Mouse (Mus musculus): Measurements from ENCODE around the gene Zfp952.

Gene Zfp952

DNA sequence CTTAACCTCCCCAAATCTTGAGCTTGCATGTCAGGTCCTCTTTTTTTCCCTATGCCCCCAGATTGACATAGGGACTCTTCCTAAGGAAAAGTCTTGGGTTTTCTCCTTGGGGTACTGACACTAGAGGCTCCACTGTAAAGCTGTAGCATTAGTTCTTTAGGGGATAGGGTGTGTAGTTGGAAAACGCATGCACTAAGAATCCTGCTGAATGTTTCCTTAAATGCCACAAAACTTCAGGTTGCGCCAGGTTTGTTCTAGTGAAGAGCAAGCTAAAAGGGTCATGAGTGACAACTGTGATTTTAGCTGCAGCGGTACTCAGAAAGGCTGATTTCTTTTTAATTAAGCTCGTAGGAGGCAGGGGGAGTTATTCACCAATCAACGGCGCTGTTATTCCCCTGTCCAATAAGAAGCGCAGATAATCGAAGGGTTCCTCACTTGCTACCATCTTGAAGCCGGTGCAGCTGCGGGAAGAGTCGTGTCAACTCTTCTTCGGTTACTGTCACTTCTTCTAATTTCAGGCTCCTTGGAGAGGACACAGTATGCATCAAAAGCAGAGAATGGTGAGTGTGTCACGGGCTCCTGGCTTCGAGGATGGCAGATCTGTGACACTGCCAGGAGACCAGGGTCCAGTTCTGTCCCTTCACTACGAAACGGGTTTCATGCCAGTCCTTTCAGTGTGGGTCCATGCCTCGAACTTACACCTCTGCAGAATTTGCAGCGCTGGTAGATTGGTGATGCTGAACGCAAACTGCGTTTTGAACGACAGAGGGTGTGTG is at the start of gene Zfp952:
Zfp952 (plus strand) TSS at position 431 of the 776 bp plus-strand sequence.
- TF ChIP-seq GATA4 (IDR thresholded peaks at IDR 0.05; ENCODE audit: insufficient replicate concordance, low read length): no peak

DNA sequence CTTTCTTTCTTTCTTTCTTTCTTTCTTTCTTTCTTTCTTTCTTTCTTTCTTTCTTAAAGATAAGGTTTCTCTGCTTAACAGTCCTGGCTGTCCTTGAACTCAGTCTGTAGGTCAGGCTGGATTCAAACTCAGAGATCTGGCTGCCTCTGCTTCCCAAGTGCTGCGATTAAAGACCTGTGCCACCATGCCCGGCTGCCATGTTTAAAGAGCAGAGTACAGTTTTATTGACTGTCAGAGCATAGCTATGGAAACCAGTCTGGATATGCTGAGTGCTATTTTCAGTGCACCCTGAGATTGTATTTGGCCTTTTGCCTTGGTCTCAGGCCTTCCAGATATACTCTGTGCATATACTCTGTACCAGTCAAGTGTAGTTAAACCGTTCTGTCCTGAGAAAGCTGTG is 49.3 kb upstream of the Zfp952 start:
- no peak for TF ChIP-seq GATA4 (IDR thresholded peaks at IDR 0.05; ENCODE audit: insufficient replicate concordance, low read length)

DNA sequence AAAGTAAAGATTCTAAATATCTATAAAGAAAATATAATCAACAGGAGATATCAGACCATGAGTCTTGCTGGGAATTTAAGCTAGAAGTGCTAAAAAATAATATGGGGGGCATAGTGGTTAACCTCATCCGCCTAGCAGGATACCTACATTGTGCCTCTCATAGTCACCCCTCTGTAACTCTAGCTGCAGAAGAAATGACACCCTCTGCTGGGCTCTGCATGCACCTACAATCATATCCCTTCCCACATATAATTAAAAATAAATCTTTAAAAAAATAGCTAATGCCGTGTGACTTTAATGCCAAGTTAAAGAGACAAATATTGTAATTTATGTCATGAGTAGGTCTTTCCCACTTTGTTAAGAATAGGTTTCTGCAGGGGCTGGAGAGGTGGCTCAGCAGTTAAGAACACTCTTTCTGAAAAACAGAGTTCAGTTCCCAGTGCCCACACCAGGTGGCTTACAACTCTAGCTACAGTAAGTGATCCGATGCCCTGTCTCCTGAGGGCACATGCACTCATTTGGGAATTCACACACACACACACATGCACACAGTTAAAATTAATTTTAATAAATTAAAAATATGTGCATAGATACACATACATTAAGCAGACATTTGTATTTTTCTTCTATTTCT is 48.4 kb upstream of the Zfp952 start:
- no peak for TF ChIP-seq GATA4 (IDR thresholded peaks at IDR 0.05; ENCODE audit: insufficient replicate concordance, low read length)

DNA sequence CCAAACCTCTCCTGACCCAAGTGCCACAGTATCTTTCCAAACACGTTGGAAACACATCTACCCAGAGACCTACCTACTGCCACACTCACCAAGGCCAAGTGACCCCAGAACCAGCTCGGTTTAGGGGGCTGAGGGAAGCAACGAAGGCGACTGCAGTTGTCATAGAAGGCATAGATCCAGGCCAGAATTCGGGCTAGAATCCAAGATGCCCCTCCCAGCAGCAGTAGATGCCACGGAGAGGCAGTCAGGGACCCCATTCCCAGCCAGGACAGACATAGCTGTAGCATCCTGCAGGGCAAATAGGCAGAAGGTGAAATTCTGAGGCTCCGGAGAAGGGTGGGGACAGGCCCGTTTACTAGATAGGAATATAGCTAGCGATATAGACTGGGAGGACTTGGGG is 46.2 kb upstream of the Zfp952 start:
- no peak for TF ChIP-seq GATA4 (IDR thresholded peaks at IDR 0.05; ENCODE audit: insufficient replicate concordance, low read length)

DNA sequence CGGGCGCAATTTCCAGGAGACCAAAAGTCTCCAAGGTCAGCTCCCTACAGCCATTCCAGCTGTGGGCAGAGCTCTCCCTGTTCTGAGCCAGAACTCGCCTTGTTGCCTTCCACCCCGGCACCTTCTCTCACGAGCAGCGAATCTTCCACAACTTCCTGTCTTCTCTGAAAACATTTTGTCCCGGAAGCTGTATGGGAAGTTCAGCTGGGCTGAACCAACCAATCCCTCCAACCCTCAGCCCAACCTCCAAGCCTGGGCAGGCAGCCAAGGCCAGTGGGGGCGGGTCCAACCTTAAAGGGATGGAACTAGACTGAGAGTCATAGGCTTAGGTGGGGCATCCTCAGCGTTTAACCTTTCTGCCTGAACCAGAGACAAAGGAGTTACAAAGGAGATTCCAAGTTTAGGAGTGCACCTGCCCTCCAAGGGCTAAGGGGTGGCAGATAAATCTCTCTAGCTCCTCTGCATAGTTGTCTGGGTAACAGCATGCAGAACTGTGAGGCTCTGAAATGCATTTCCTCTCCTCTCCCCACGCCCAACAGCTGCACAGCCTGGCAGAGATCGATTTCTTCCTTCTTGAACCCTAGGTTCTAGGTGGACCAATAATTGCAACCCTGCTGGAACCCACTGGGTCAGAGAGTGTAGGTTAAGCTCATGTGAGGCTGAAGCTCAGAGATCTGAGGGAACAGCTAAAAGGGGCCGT is 45.6 kb upstream of the Zfp952 start, which contains the start of gene Cyp4f13:
Cyp4f13 (minus strand) TSS at position 188 of the 700 bp plus-strand sequence.
- TF ChIP-seq GATA4 (IDR thresholded peaks at IDR 0.05; ENCODE audit: insufficient replicate concordance, low read length): peak; percentile 64

DNA sequence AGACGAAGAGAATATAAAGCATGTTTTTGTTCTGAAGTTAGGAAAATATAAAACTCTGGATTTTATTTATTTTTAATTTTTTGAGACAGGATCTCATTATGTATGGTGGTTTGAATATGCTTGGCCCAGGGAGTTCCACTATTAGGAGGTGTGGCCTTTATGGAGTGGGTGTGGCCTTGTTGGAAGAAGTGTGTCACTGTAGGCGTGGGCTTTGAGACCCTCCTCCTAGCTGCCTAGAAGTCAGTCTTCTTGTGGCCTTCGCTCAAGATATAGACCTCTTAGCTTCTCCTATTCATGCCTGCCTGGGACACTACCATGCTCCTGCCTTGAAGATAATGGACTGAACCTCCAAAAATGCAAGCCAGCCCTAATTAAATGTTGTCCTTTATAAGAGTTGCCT is 42.8 kb upstream of the Zfp952 start:
- no peak for TF ChIP-seq GATA4 (IDR thresholded peaks at IDR 0.05; ENCODE audit: insufficient replicate concordance, low read length)

DNA sequence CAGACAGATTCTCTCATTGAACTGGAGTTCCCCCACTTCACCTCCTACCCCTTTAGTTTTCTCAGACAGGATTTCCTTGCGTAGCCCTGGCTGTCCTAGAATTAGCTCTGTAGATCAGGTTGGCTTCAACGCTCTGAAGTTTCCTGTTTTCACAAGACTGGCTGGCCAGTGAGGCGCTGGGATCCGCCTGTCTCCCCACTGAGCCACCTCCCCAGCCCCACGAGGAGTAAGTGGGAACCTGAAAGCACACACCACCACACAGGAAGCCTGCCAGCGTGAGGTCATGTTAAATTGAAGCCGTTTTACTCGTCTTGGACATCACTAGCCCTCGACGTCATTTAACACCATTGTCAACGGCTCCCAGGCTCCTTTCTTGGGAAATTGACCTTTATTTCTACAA is 41.9 kb upstream of the Zfp952 start:
- TF ChIP-seq GATA4 (IDR thresholded peaks at IDR 0.05; ENCODE audit: insufficient replicate concordance, low read length): no peak

DNA sequence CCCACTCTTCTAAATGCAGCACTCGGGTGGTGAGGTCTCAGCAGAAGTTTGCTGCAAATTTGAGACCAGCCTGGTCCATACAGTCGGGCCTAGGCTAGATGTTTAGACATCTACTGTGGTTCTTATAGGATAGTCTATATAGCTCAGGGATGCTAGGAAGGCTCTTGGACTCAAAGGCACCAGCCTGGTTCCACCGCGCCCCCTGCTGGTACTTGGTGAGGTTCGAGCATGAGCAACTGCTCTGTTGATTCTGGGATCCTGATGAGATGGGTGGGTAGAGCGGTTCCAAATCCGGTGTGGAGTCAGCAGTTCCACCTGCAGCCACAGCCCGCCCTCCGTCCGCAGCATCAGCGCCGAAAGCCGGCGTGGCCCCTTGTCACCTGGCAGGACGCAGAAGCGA is 41.5 kb upstream of the Zfp952 start:
- no peak for TF ChIP-seq GATA4 (IDR thresholded peaks at IDR 0.05; ENCODE audit: insufficient replicate concordance, low read length)

DNA sequence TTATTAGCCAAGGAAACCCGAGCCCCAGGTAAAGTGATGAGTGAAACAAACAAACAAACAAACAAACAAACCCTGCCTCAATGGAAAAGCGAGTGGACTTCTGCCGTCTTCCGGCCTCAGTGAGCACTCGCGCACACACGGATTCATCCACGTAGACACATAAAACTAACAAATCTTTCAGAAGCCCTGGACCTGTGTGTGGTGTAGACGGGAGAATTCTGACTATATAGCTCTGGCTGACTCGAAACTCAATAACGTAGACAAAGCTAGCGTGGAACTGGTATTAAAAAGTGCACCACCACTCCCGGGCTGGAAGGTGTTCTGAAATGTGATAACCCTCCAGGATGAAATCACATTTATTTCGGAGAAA is 27.7 kb upstream of the Zfp952 start:
- TF ChIP-seq GATA4 (IDR thresholded peaks at IDR 0.05; ENCODE audit: insufficient replicate concordance, low read length): no peak

DNA sequence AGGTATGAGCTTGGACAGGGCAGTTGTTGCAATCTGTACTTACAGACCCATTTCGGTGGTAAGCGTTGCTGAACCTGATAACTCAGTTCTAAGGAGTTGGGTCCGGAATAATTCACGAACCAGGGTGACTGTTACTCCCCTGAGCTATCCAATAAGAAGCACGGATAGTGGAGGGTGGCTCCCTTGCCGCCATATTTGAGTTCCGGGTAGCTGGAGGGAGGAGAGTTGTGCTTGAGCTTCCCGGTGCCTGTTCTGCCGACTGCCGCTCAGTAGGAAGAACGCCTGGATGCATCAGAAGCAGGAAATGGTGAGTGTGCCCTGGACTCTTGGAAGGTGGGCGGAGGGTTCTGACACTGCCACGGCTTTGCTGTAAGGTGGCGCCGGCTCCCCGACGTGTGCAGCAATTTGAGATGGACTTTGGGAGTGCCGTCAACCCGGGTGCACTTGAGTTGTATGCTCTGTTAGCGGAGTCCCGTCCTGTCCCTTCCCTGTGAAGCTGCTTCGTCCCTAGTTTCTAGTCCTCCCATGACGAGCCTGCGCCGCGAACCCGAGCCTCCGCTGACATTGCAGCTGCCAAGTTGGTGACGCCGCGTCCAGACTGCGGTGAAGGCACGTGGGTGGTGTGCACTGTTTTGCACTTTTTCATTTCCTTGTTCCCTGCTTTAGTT is 27.2 kb upstream of the Zfp952 start, which contains the start of gene Zfp472:
Zfp472 (plus strand) TSS at position 192 of the 668 bp plus-strand sequence.
- TF ChIP-seq GATA4 (IDR thresholded peaks at IDR 0.05; ENCODE audit: insufficient replicate concordance, low read length): peak; percentile 30; the same call in 1 of the 2 replicates

DNA sequence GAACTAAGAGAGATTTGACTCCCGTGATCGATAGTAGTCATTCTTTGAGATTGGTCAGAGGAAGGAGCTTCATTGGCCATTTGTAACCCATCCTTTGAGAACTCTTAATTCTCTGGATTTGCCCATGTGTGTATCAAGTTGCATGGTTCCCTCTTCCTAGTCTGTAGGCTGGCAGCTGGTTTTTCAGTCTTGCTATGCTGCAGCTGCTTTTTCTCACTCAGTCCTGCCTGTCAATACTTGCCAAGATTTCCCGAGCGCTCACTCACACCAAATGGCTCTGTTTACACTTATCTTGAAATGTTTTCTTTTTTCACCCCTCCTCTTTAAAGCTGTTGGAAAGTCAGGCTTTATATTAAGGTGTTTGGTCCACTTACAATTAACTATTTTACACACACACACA is 11.6 kb upstream of the Zfp952 start:
- no peak for TF ChIP-seq GATA4 (IDR thresholded peaks at IDR 0.05; ENCODE audit: insufficient replicate concordance, low read length)

DNA sequence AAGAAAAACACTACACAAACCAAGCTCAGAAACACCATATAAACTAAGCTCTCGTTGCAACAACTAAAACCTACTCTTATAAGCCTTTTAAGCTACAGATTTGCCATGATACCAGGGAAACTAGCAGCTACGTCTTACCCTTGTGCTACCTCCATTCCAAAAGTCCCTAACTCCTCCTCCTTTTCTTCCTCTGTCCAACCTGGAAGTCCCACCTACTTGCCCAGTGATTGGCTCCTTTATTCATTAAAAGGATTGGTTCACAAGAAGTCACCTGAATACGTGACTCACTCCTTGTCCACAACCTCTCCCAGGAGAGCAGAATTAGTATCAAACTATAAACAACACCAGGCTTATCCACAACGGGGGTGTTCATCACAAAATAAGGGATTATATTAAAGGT is 6.6 kb upstream of the Zfp952 start:
- no peak for TF ChIP-seq GATA4 (IDR thresholded peaks at IDR 0.05; ENCODE audit: insufficient replicate concordance, low read length)

DNA sequence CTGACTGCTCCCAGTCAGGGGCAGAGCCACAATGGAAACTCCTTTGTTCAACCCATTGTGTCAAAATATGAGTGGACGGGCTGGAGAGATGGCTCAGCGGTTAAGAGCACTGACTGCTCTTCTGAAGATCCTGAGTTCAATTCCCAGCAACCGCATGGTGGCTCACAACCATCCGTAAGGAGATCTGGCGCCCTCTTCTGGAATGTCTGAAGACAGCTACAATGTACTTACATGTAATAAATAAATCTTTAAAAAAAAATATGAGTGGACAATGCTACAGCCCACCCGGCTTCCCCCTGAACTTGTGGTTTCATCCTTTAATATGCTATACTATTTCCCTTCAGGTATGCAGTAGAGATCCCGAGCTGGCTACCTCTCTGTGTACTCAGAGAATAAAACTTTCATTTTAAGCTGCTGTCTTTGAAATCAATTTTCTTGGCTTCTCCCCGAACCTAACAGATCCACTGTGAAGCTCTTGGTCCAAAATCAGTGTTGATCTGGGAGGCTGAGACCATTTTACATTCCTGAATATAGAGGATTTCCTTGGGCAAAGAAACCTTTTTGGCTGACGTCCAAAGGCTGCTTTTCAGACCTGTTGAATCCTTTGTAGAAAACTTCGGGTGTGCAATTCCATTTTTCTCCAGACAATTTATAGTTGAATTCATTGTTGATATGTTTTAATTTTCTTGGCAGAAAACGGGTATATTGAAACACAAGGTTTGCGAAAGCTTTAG is 797 bp upstream of the Zfp952 start:
- TF ChIP-seq GATA4 (IDR thresholded peaks at IDR 0.05; ENCODE audit: insufficient replicate concordance, low read length): no peak

DNA sequence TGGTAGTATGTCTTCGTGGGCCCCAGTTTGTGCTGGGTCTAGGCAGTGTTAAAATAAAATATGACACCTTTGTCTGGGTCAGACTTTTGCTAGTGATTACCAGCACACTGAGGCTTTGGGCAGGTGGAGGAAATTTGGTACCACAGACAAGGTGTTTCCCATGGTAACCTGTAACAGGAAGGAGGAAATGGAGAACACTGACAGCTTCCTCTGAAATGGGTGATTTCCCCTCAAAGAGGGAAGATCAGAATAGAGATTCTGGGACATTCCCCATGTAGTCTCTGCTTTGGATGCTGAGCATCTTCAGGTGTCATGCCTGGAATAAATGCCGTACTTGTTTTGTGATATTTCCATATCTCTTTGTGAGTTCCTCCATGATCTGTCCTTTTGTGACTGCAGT is 5.6 kb downstream of the Zfp952 start:
- no peak for TF ChIP-seq GATA4 (IDR thresholded peaks at IDR 0.05; ENCODE audit: insufficient replicate concordance, low read length)

DNA sequence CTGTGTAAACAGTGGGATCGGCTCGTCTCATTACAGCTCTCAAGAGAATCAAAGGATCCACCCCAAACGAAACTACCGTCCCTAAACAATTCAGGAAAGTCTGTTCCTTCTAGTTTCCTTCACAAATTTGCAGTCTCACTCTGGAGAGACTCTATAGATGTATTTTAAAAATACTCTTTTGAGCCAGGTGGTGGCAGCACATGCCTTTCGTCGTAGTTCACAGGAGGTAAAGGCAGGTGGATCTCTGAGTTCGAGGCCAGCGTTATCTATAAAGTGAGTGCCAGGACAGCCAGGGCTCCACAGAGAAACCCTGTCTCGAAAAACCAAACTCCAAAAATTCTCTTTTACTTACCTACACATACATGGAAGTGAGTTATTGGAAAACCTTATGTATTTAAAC is 15.4 kb downstream of the Zfp952 start:
- TF ChIP-seq GATA4 (IDR thresholded peaks at IDR 0.05; ENCODE audit: insufficient replicate concordance, low read length): no peak
